ENCODE assay signal across 14 mouse cellular contexts in genomic region chr10:96871559-96872160, GRCm38 (mm10).
DNase-seq lines count a peak whose midpoint lies in the region; ATAC-seq and TF ChIP-seq lines count a peak whose summit lies in the region.
"Had no signal": no experiment of that assay in that cellular context is flagged by ENCODE, and none has a peak within 500 bp of the region (broad histone marks: within the 10 kb centered on the region; RNA-seq: fewer than 3 reads in every experiment).

No protein-coding gene starts in this region.

- H3K4me3 ChIP-seq in C2C12 (ENCODE audit: insufficient read depth, poor library complexity, severe bottlenecking) = no peak overlapping the region
- H3K4me3 ChIP-seq in myocyte = no peak overlapping the region
- no peak overlapping the region for H3K4me3 ChIP-seq in midbrain, embryonic 13.5 days (replicated peaks)
- H3K4me3 ChIP-seq in intestine, embryonic 15.5 days (replicated peaks) = no peak overlapping the region
- H3K4me3 ChIP-seq: heart, embryonic 10.5 days; liver, embryonic 12.5 days had no signal

- TF ChIP-seq POLR2A in myocyte (IDR thresholded peaks at IDR 0.05; ENCODE audit: insufficient read length, low read depth) = no peak

- H3K27me3 ChIP-seq in C2C12 (ENCODE audit: control insufficient read depth, insufficient read depth, insufficient read length) = no peaks in the 10 kb centered on the region
- H3K27me3 ChIP-seq in myocyte (ENCODE audit: control insufficient read depth, insufficient read depth, insufficient read length) = no peaks in the 10 kb centered on the region
- H3K27me3 ChIP-seq in midbrain, embryonic 13.5 days = no peaks in the 10 kb centered on the region
- no peaks in the 10 kb centered on the region for H3K27me3 ChIP-seq in intestine, embryonic 15.5 days (replicated peaks)
- H3K27me3 ChIP-seq: liver, embryonic 12.5 days had no signal

- peak overlapping the region; percentile 59 for H3K4me2 ChIP-seq in myocyte (ENCODE audit: low read depth)
- H3K4me2 ChIP-seq in midbrain, embryonic 13.5 days (replicated peaks) = no peak overlapping the region
- no peak overlapping the region for H3K4me2 ChIP-seq in intestine, embryonic 15.5 days (replicated peaks)
- H3K4me2 ChIP-seq: liver, embryonic 12.5 days had no signal

- no peak for TF ChIP-seq CTCF in C2C12 (IDR thresholded peaks at IDR 0.05; ENCODE audit: control insufficient read depth, insufficient read depth, insufficient read length)

- H3K9me3 ChIP-seq in midbrain, embryonic 13.5 days = no peaks in the 10 kb centered on the region
- no peaks in the 10 kb centered on the region for H3K9me3 ChIP-seq in intestine, embryonic 15.5 days
- H3K9me3 ChIP-seq: heart, embryonic 10.5 days; liver, embryonic 12.5 days had no signal

- WGBS in midbrain, embryonic 13.5 days = 91% methylated on average over 7 of the region's 7 CpGs
- 82% methylated on average over 7 of the region's 7 CpGs for WGBS in intestine, embryonic 15.5 days

- no peak overlapping the region for H3K9ac ChIP-seq in midbrain, embryonic 13.5 days (replicated peaks)
- no peak overlapping the region for H3K9ac ChIP-seq in intestine, embryonic 15.5 days
- H3K9ac ChIP-seq: liver, embryonic 12.5 days had no signal

- no peaks in the 10 kb centered on the region for H3K4me1 ChIP-seq in midbrain, embryonic 13.5 days (replicated peaks)
- no peaks in the 10 kb centered on the region for H3K4me1 ChIP-seq in intestine, embryonic 15.5 days (replicated peaks)
- H3K4me1 ChIP-seq: heart, embryonic 10.5 days; liver, embryonic 12.5 days had no signal

- no peak overlapping the region for H3K27ac ChIP-seq in midbrain, embryonic 13.5 days
- H3K27ac ChIP-seq in intestine, embryonic 15.5 days = no peak overlapping the region
- H3K27ac ChIP-seq: heart, embryonic 10.5 days; liver, embryonic 12.5 days had no signal

- peak; percentile 6 for DNase-seq in layer of hippocampus, adult 11-12 months (ENCODE audit: low spot score)
- no peak for DNase-seq in layer of hippocampus, adult 18-20 months (ENCODE audit: low spot score in 2 of 2)
- no peak for DNase-seq in spleen, postnatal 4 days (ENCODE audit: low spot score in 2 of 2)
- DNase-seq: cerebellum, adult 8-10 months; heart, postnatal 4 days; right cerebral cortex, postnatal 4 days had no signal

- H3K79me3 ChIP-seq in C2C12 (ENCODE audit: low read depth) = no peaks in the 10 kb centered on the region

- ATAC-seq in common myeloid progenitor, adult 5-6 weeks (replicated peaks; ENCODE audit: low read depth, poor library complexity, severe bottlenecking) = peak; percentile 62; the same call in 1 of the 2 replicates
- ATAC-seq in midbrain, embryonic 13.5 days = no peak
- no peak for ATAC-seq in intestine, embryonic 15.5 days
- ATAC-seq: intestine, postnatal 0 days; liver, embryonic 12.5 days had no signal

- H3K79me2 ChIP-seq in C2C12 (ENCODE audit: control insufficient read depth, insufficient read depth) (no peaks in the 10 kb centered on the region), myocyte (ENCODE audit: control insufficient read depth, insufficient read depth) (no peaks in the 10 kb centered on the region)

- H3ac ChIP-seq in C2C12 (ENCODE audit: control insufficient read depth, insufficient read length, low read depth) (no peak overlapping the region), myocyte (ENCODE audit: control insufficient read depth, insufficient read length) (no peak overlapping the region)

- H3K36me3 ChIP-seq in C2C12 (ENCODE audit: control insufficient read depth, insufficient read depth) (no peaks in the 10 kb centered on the region), myocyte (ENCODE audit: control insufficient read depth, insufficient read depth) (no peaks in the 10 kb centered on the region)
- H3K36me3 ChIP-seq in midbrain, embryonic 13.5 days = no peaks in the 10 kb centered on the region
- H3K36me3 ChIP-seq in intestine, embryonic 15.5 days = no peaks in the 10 kb centered on the region
- H3K36me3 ChIP-seq: heart, embryonic 10.5 days; liver, embryonic 12.5 days had no signal

TF ChIP-seq in C2C12, 6 proteins besides CTCF, POLR2A, EP300 and RAD21:
- TF ChIP-seq MAX (IDR thresholded peaks at IDR 0.05) (peak; percentile 89), FOSL1 (IDR thresholded peaks at IDR 0.05; ENCODE audit: insufficient read depth, low read length, poor library complexity, severe bottlenecking) (peak; percentile 69), MYOD1 (IDR thresholded peaks at IDR 0.05; ENCODE audit: control insufficient read depth, insufficient read length, low read depth) (peak; percentile 59), USF1 (IDR thresholded peaks at IDR 0.05; ENCODE audit: low read depth) (peak; percentile 0), MYOG (IDR thresholded peaks at IDR 0.05; ENCODE audit: control insufficient read depth, extremely low read depth, insufficient read length) (no peak), CEBPB (IDR thresholded peaks at IDR 0.05; ENCODE audit: low read depth) (no peak)
TF ChIP-seq in C2C12: peak in this region for 4.

TF ChIP-seq in myocyte, 11 proteins besides CTCF, POLR2A, EP300 and RAD21:
- no peak for TF ChIP-seq POLR2AphosphoS2 (IDR thresholded peaks at IDR 0.05; ENCODE audit: insufficient read length, low read depth)
- peak in 1 of 3 experiments; percentile 56 for TF ChIP-seq MYOG (IDR thresholded peaks at IDR 0.05; ENCODE audit: control insufficient read depth in 1 of 3, insufficient read depth in 1 of 3, insufficient read length in 2 of 3, low read depth in 2 of 3)
- TF ChIP-seq E2F4 (IDR thresholded peaks at IDR 0.05; ENCODE audit: insufficient read depth) = no peak
- TF ChIP-seq MYOD1 (IDR thresholded peaks at IDR 0.05; ENCODE audit: control insufficient read depth in 1 of 3, insufficient read length in 2 of 3, low read depth in 2 of 3) = peak in 2 of 3 experiments; percentile 13 to 71
- no peak for TF ChIP-seq SRF (IDR thresholded peaks at IDR 0.05; ENCODE audit: control insufficient read depth, insufficient read length, low read depth)
- TF ChIP-seq TCF3 (IDR thresholded peaks at IDR 0.05; ENCODE audit: insufficient read length, low read depth) = peak; percentile 28
